Mouse (Mus musculus) forebrain, embryonic 11.5 days (tissue): Measurements from ENCODE around the gene P4hb. TPM values are rescaled to one million over a fixed set of nuclear protein-coding genes. Genes with fewer than 3 reads are reported as not detected.

ENCODE experiments used
- ATAC-seq: fragments of 200-750 bp; cut with Nextera tagmentation; replicated peaks from 2 replicates; pipeline ENCODE4 v1.8.0; 2017; ENCODE audit warnings: moderate TSS enrichment; ENCODE audit not compliant: low FRiP score
- DNase-seq: peaks from one replicate; pipeline ENCODE4 v3.0.0-alpha.2; 2017; ENCODE audit warnings: low spot score
- H3K27ac ChIP-seq: fragments of 300-500 bp; sonication (generic); 2 replicates; pipeline ENCODE4 v1.5.1; 2014; ENCODE audit warnings: low read depth, low read length
- H3K27me3 ChIP-seq: fragments of 300-500 bp; sonication (generic); 2 replicates; pipeline ENCODE4 v1.6.1; 2014; ENCODE audit warnings: mild to moderate bottlenecking, low read length, mixed read lengths; ENCODE audit not compliant: control insufficient read depth, insufficient read depth
- H3K36me3 ChIP-seq: fragments of 300-500 bp; sonication (generic); 2 replicates; pipeline ENCODE4 v1.6.1; 2014; ENCODE audit warnings: mild to moderate bottlenecking, low read length, moderate library complexity, mixed read lengths; ENCODE audit not compliant: control insufficient read depth, insufficient read depth
- H3K4me1 ChIP-seq: fragments of 300-500 bp; sonication (generic); replicated peaks from 2 replicates; pipeline ENCODE4 v1.6.1; 2014; ENCODE audit warnings: low read length, mixed read lengths; ENCODE audit not compliant: control insufficient read depth, insufficient read depth
- H3K4me2 ChIP-seq: fragments of 300-500 bp; sonication (generic); 2 replicates; pipeline ENCODE4 v1.6.1; 2014; ENCODE audit warnings: low read depth, mild to moderate bottlenecking, low read length, moderate library complexity, mixed read lengths; ENCODE audit not compliant: severe bottlenecking
- H3K4me3 ChIP-seq: fragments of 300-500 bp; sonication (generic); 2 replicates; pipeline ENCODE4 v1.5.1; 2014; ENCODE audit warnings: low read depth, low read length
- H3K9ac ChIP-seq: fragments of 300-500 bp; sonication (generic); 2 replicates; pipeline ENCODE4 v1.6.1; 2014; ENCODE audit warnings: low read length
- H3K9me3 ChIP-seq: fragments of 300-500 bp; sonication (generic); 2 replicates; pipeline ENCODE4 v1.6.1; 2016; ENCODE audit warnings: low read length, mixed read lengths; ENCODE audit not compliant: control insufficient read depth
- WGBS: fragments of 180-500 bp; shearing (Covaris S2); extraction: QIAGEN DNeasy Blood & Tissue Kit; methylation state at CpG from one replicate; pipeline ENCODE4 v1.1.7; 2014; 5-methylcytosine and 5-hydroxymethylcytosine counted together
- polyA plus RNA-seq: library from polyadenylated mRNA; unstranded; fragments of >200 nt; fragmentation: Nextera tagmentation; extraction: Ambion mirVana; gene quantifications from 2 replicates; pipeline ENCODE4 v1.2.1, GENCODE M21; 2014

The P4hb gene
- polyA plus RNA-seq, 1 experiment from 2014 or later, result 439 TPM

- no peaks in the 10 kb centered on the region for H3K27me3 ChIP-seq
- ATAC-seq (no peak), DNase-seq (no peak)
- H3K27ac ChIP-seq, result no peak overlapping the region
- H3K4me3 ChIP-seq, result no peak overlapping the region
- H3K4me1 ChIP-seq, result peaks cover 13% of the 10 kb centered on the region
- WGBS, result 90% methylated on average over 10 of the region's 10 CpGs
- H3K4me2 ChIP-seq, result no peak overlapping the region
- H3K36me3 ChIP-seq, result peaks cover 16% of the 10 kb centered on the region
- H3K9me3 ChIP-seq, result no peaks in the 10 kb centered on the region
- no peak overlapping the region for H3K9ac ChIP-seq
Observed at GRCm38 (mm10) chr11:120578024-120578693, 5.1 kb upstream of the P4hb start.

GRCm38 (mm10) chr11:120577211-120578023 lies 4.4 kb upstream of the P4hb start:
- Histone ChIP-seq H3K9ac (no peak overlapping the region), H3K4me1 (peaks cover 13% of the 10 kb centered on the region), H3K9me3 (no peaks in the 10 kb centered on the region), H3K4me3 (no peak overlapping the region), H3K27ac (no peak overlapping the region), H3K4me2 (no peak overlapping the region), H3K27me3 (no peaks in the 10 kb centered on the region), H3K36me3 (peaks cover 16% of the 10 kb centered on the region)
- no peak for DNase-seq
- no peak for ATAC-seq
- WGBS, result 78% methylated on average over 7 of the region's 7 CpGs

- Histone ChIP-seq H3K4me3 (no peak overlapping the region), H3K9ac (no peak overlapping the region), H3K4me1 (peaks cover 14% of the 10 kb centered on the region), H3K4me2 (no peak overlapping the region; the same call in 1 of the 2 replicates), H3K9me3 (no peaks in the 10 kb centered on the region), H3K36me3 (peaks cover 16% of the 10 kb centered on the region), H3K27me3 (no peaks in the 10 kb centered on the region), H3K27ac (no peak overlapping the region)
- 85% methylated on average over 3 of the region's 3 CpGs for WGBS
- no peak for ATAC-seq
- no peak for DNase-seq
Observed at GRCm38 (mm10) chr11:120576365-120576981, 3.4 kb upstream of the P4hb start.

- DNase-seq, result no peak
- peaks cover 18% of the 10 kb centered on the region for H3K4me1 ChIP-seq
- H3K27ac ChIP-seq, result no peak overlapping the region
- H3K27me3 ChIP-seq, result no peaks in the 10 kb centered on the region
- H3K36me3 ChIP-seq, result peaks cover 16% of the 10 kb centered on the region
- no peaks in the 10 kb centered on the region for H3K9me3 ChIP-seq
- H3K4me2 ChIP-seq, result no peak overlapping the region
- no peak for ATAC-seq
- no peak overlapping the region for H3K4me3 ChIP-seq
- no peak overlapping the region for H3K9ac ChIP-seq
Observed at GRCm38 (mm10) chr11:120575940-120576339, 2.9 kb upstream of the P4hb start.

- Histone ChIP-seq H3K36me3 (peaks cover 22% of the 10 kb centered on the region), H3K9ac (no peak overlapping the region), H3K4me2 (no peak overlapping the region), H3K27me3 (no peaks in the 10 kb centered on the region), H3K4me3 (no peak overlapping the region), H3K27ac (no peak overlapping the region), H3K4me1 (peaks cover 15% of the 10 kb centered on the region), H3K9me3 (no peaks in the 10 kb centered on the region)
- ATAC-seq, result no peak
- DNase-seq, result no peak
- 83% methylated on average over 2 of the region's 2 CpGs for WGBS
Observed at GRCm38 (mm10) chr11:120575046-120575445, 2.0 kb upstream of the P4hb start.

GRCm38 (mm10) chr11:120574278-120574600 lies 1.2 kb upstream of the P4hb start:
- Histone ChIP-seq H3K27me3 (no peaks in the 10 kb centered on the region), H3K9me3 (no peaks in the 10 kb centered on the region), H3K27ac (no peak overlapping the region), H3K9ac (peak overlapping the region; percentile 92), H3K4me3 (peak overlapping the region; percentile 97), H3K4me2 (peak overlapping the region; percentile 94), H3K4me1 (peaks cover 12% of the 10 kb centered on the region), H3K36me3 (peaks cover 19% of the 10 kb centered on the region)
- WGBS, result 49% methylated on average over 5 of the region's 5 CpGs
- ATAC-seq (no peak), DNase-seq (no peak)

GRCm38 (mm10) chr11:120573585-120574277 lies 678 bp upstream of the P4hb start:
- peak overlapping the region; percentile 97 for H3K4me3 ChIP-seq
- H3K36me3 ChIP-seq, result peaks cover 15% of the 10 kb centered on the region
- peak overlapping the region; percentile 94 for H3K4me2 ChIP-seq
- peaks cover 12% of the 10 kb centered on the region for H3K4me1 ChIP-seq
- H3K27ac ChIP-seq, result peak overlapping the region; percentile 75
- H3K27me3 ChIP-seq, result no peaks in the 10 kb centered on the region
- ATAC-seq (0 out of 2 replicates have a peak, but pooled peaks have one; percentile 5), DNase-seq (no peak)
- whole genome bisulfite sequencing, result under 1% methylated on average over 23 of the region's 23 CpGs
- peak overlapping the region; percentile 92 for H3K9ac ChIP-seq
- no peaks in the 10 kb centered on the region for H3K9me3 ChIP-seq

GRCm38 (mm10) chr11:120572417-120572751 lies 669 bp downstream of the P4hb start:
- H3K4me3 ChIP-seq, result peak overlapping the region; percentile 97
- H3K27me3 ChIP-seq, result no peaks in the 10 kb centered on the region
- H3K4me1 ChIP-seq, result peaks cover 12% of the 10 kb centered on the region
- peak; percentile 32 for ATAC-seq
- H3K27ac ChIP-seq, result peak overlapping the region; percentile 75
- WGBS, result under 1% methylated on average over 24 of the region's 24 CpGs
- H3K9ac ChIP-seq, result peak overlapping the region; percentile 92
- no peak for DNase-seq
- peaks cover 13% of the 10 kb centered on the region for H3K36me3 ChIP-seq
- no peaks in the 10 kb centered on the region for H3K9me3 ChIP-seq
- peak overlapping the region; percentile 94 for H3K4me2 ChIP-seq
